Mouse (Mus musculus) limb, embryonic 11.5 days (tissue): ENCODE results near the gene Fcnb. TPM values are rescaled to one million over a fixed set of nuclear protein-coding genes. Genes with fewer than 3 reads are reported as not detected.
A peak's percentile ranks its signal among the peaks of the same experiment; 100 is the strongest.

ENCODE experiments used
- ATAC-seq: fragments of 200-750 bp; cut with Nextera tagmentation; 2 replicates; pipeline ENCODE4 v1.8.0; 2017; ENCODE audit warnings: low read depth; ENCODE audit not compliant: insufficient number of reproducible peaks, low FRiP score, low TSS enrichment
- DNase-seq: peaks from one replicate; pipeline ENCODE4 v3.0.0-alpha.2; 2015; ENCODE audit warnings: low spot score
- H3K27ac ChIP-seq: fragments of 300-500 bp; sonication (generic); replicated peaks from 2 replicates; pipeline ENCODE4 v1.5.1; 2014; ENCODE audit warnings: low read depth, mild to moderate bottlenecking, low read length
- H3K27me3 ChIP-seq: fragments of 300-500 bp; sonication (generic); 2 replicates; pipeline ENCODE4 v1.6.1; 2014; ENCODE audit warnings: mild to moderate bottlenecking, low read length, mixed read lengths; ENCODE audit not compliant: control insufficient read depth, insufficient read depth
- H3K36me3 ChIP-seq: fragments of 300-500 bp; sonication (generic); 2 replicates; pipeline ENCODE4 v1.6.1; 2014; ENCODE audit warnings: mild to moderate bottlenecking, low read length, moderate library complexity, mixed read lengths; ENCODE audit not compliant: control insufficient read depth, insufficient read depth
- H3K4me1 ChIP-seq: fragments of 300-500 bp; sonication (generic); 2 replicates; pipeline ENCODE4 v1.6.1; 2014; ENCODE audit warnings: low read length, mixed read lengths; ENCODE audit not compliant: control insufficient read depth, insufficient read depth
- H3K4me2 ChIP-seq: fragments of 300-500 bp; sonication (generic); 2 replicates; pipeline ENCODE4 v1.6.1; 2014; ENCODE audit warnings: low read depth, mild to moderate bottlenecking, moderate library complexity; ENCODE audit not compliant: severe bottlenecking
- H3K4me3 ChIP-seq: fragments of 300-500 bp; sonication (generic); 2 replicates; pipeline ENCODE4 v1.5.1; 2014; ENCODE audit warnings: low read depth, low read length
- H3K9ac ChIP-seq: fragments of 300-500 bp; sonication (generic); 2 replicates; pipeline ENCODE4 v1.6.1; 2014; ENCODE audit warnings: mild to moderate bottlenecking, low read length
- H3K9me3 ChIP-seq: fragments of 300-500 bp; sonication (generic); 2 replicates; pipeline ENCODE4 v1.6.1; 2016; ENCODE audit warnings: low read length; ENCODE audit not compliant: control insufficient read depth
- WGBS: fragments of 180-500 bp; shearing (Covaris S2); extraction: QIAGEN DNeasy Blood & Tissue Kit; methylation state at CpG from one replicate; pipeline ENCODE4 v1.1.7; 2014; 5-methylcytosine and 5-hydroxymethylcytosine counted together
- polyA plus RNA-seq: library from polyadenylated mRNA; unstranded; fragments of >200 nt; fragmentation: Nextera tagmentation; extraction: Ambion mirVana; gene quantifications from 2 replicates; pipeline ENCODE4 v1.2.1, GENCODE M21; 2014

Fcnb gene
- 0.16 and 0.35 TPM in 2 replicates for polyA plus RNA-seq

DNA sequence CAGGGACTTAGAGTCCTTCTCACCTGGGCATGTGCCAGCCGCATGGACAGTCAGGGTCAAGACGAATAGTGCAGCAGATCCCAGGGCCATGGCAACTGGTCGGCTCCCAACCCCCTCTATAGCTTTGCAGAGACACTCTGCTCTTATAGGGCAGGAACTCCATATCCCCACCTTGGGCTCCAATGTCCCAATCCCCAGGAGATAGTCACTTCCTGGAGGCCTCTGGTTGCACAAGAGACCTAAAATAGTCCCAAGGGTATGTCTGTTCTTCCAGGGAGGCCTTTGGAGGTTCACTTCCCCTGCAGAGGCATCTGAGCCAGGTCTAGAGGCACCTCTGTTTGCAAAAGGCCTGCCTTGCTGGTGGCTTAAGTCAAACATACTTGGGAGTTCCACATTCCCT lies at the start of gene Fcnb:
Fcnb (minus strand) TSS at position 118 of the 400 bp plus-strand sequence.
- ATAC-seq (no peak), DNase-seq (no peak)
- no peak within 1 kb of the TSS for H3K4me3 ChIP-seq
- no peaks in the 10 kb centered on the region for H3K9me3 ChIP-seq
- H3K36me3 ChIP-seq, result no peaks in the 10 kb centered on the region
- no peaks in the 10 kb centered on the region for H3K27me3 ChIP-seq
- H3K27ac ChIP-seq, result no peak within 1 kb of the TSS
- WGBS, result 85% methylated on average over 3 of the region's 3 CpGs
- H3K4me2 ChIP-seq, result no peak within 1 kb of the TSS
- H3K9ac ChIP-seq, result no peak within 1 kb of the TSS
- no peaks in the 10 kb centered on the region for H3K4me1 ChIP-seq

DNA sequence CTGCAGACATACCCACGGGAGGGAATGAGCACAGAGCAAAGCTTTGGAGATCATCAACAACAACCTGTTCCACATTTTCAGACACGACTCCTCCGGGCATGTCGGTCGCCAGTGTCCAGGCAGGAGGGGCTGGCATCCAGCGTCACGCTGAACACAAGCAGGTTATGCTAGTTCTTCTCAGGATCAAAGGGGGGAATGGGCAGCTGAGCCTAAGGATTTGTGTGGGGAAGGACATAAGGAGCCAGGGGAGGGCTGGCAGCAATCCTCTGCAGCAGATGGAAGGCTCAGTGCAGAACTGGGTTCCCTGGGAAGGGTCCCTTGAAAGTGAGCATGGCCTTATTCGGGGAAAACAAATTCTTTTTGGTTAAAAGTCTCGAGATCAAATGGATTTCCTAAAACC lies 49.1 kb upstream of the Fcnb start:
- WGBS, result 87% methylated on average over 9 of the region's 9 CpGs
- peaks cover under 1% of the 10 kb centered on the region; the same call in 1 of the 2 replicates for H3K4me1 ChIP-seq
- H3K4me2 ChIP-seq, result no peak overlapping the region
- H3K9me3 ChIP-seq, result no peaks in the 10 kb centered on the region
- H3K9ac ChIP-seq, result no peak overlapping the region
- H3K4me3 ChIP-seq, result no peak overlapping the region
- ATAC-seq (no peak), DNase-seq (no peak)
- no peak overlapping the region for H3K27ac ChIP-seq
- no peaks in the 10 kb centered on the region for H3K27me3 ChIP-seq
- H3K36me3 ChIP-seq, result no peaks in the 10 kb centered on the region

DNA sequence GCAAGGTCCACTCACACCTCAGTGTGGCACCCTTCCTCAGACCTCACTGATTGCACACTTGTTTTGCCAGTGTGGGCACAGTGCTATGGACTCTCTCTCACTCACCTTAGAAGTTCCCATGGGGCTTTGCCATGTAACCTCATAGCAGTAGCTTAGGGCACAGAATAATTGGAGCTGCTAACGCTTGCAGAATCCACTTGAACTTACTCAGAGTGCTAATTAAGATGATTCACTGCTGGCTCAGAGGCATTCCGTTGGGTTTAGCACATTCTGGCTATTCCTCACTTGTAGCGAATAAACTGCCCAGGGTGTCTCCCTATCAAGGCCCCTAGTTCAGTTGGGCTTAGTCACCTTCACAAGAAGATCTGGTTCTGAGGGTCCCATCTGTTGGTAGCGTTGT lies 47.4 kb upstream of the Fcnb start:
- no peak overlapping the region for H3K4me2 ChIP-seq
- DNase-seq (no peak), ATAC-seq (no peak)
- no peak overlapping the region for H3K9ac ChIP-seq
- no peaks in the 10 kb centered on the region for H3K36me3 ChIP-seq
- H3K4me1 ChIP-seq, result no peaks in the 10 kb centered on the region
- WGBS, result 68% methylated on average over 4 of the region's 4 CpGs
- 0 out of 2 replicates have a peak overlapping the region, but pooled peaks have one; percentile 6 for H3K27ac ChIP-seq
- no peaks in the 10 kb centered on the region for H3K27me3 ChIP-seq
- H3K9me3 ChIP-seq, result no peaks in the 10 kb centered on the region
- H3K4me3 ChIP-seq, result no peak overlapping the region

DNA sequence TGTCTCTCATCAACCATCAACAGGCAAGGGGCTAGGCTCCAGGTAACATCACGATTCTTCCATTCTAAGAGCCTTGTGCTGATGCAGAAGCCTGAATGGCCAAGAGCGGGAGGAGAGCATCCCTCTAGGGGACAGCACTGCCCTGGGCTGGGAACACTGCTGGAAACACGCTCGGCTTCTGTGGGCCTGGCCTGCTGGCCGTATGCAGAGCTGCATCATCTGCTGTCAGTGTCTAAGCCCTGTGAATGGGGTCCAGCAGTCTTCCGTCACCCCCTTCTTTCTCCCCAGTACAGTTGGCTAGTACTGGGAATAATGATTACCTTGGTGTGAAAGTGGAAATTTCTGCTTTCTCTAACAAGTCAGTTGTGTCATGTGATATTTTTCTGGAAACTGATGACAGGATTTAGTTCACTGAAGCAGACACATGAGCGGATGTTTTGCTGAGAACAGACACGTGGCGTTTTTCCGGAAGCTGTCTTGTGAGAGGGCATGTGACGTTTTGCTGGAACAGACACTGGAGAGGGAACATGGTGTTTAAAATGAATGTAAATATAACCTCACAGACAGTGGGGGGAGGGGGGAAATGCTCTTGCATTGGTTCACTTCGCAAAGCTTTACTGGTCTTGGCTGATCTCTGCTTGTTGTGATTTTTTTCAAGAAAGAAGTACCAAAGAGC lies 42.2 kb upstream of the Fcnb start:
- Histone ChIP-seq H3K9ac (no peak overlapping the region), H3K4me2 (no peak overlapping the region), H3K27ac (no peak overlapping the region), H3K9me3 (no peaks in the 10 kb centered on the region), H3K4me3 (no peak overlapping the region), H3K4me1 (no peaks in the 10 kb centered on the region), H3K36me3 (no peaks in the 10 kb centered on the region), H3K27me3 (no peaks in the 10 kb centered on the region)
- DNase-seq (no peak), ATAC-seq (no peak)
- WGBS, result 81% methylated on average over 12 of the region's 12 CpGs

DNA sequence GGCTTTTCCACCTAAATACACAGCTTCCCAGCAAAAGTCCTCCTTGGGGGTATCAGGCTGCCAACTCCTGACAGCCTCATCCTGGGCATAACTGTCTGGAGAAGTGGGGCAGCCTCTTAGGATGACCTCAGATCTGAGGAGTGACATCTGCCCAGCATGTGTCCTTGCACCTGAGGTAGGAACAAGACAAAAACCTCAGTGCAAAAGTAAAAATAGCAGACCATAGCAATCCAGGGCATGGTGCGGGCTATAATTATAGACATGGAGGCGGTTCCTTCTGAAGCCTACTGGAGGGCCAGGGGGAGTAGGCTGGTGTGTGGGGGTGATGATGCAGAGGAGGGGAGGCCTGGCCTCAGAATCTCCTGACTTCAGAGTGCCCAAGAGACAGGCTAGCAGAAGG lies 39.2 kb upstream of the Fcnb start:
- no peak for DNase-seq
- no peaks in the 10 kb centered on the region for H3K9me3 ChIP-seq
- H3K9ac ChIP-seq, result no peak overlapping the region
- 86% methylated on average over 2 of the region's 2 CpGs for WGBS
- no peak for ATAC-seq
- no peaks in the 10 kb centered on the region for H3K27me3 ChIP-seq
- no peak overlapping the region for H3K4me3 ChIP-seq
- H3K36me3 ChIP-seq, result no peaks in the 10 kb centered on the region
- no peaks in the 10 kb centered on the region for H3K4me1 ChIP-seq
- H3K27ac ChIP-seq, result no peak overlapping the region
- no peak overlapping the region for H3K4me2 ChIP-seq

DNA sequence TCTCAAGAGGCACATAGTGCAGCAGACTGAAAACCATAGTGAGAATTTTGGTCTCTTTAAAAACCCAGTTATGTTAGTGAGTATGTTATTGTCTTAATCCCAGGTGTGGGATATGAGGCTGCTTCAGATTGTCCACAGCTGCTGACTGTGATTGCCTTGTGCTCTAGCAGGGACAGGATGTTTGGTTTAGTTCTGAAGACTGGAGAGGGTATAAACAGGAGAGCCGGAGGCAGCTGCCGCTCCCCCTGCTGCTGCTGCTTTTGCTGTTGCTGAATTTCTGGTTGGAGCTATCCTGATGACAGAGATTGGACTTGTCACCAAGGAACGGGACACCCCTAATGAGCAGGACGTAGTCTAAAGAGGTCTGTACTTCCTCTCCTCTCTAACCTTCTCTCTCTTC lies 36.6 kb upstream of the Fcnb start:
- DNase-seq (no peak), ATAC-seq (no peak)
- no peak overlapping the region for H3K9ac ChIP-seq
- no peak overlapping the region for H3K4me2 ChIP-seq
- no peaks in the 10 kb centered on the region for H3K9me3 ChIP-seq
- H3K4me3 ChIP-seq, result no peak overlapping the region
- H3K36me3 ChIP-seq, result no peaks in the 10 kb centered on the region
- no peaks in the 10 kb centered on the region for H3K4me1 ChIP-seq
- no peak overlapping the region for H3K27ac ChIP-seq
- H3K27me3 ChIP-seq, result no peaks in the 10 kb centered on the region
- WGBS, result 89% methylated on average over 4 of the region's 4 CpGs

DNA sequence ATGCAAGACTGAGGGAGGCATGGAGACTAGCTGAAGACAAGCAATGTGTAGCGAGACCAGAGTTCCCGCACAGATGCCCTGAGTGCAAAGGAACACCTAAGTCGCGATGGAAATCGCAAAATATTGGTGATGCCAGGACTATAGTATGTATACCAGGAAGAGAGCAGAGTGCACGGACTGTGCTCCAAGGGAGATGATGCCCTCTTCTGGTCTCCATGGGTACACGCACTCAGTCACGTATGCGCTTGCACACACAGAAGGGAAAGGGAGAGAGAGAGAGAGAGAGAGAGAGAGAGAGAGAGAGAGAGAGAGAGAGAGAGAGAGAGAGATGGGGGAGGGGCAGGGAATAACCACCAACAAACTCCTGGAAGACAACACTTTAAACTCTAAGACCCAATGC lies 35.7 kb upstream of the Fcnb start:
- H3K4me2 ChIP-seq, result no peak overlapping the region
- H3K27me3 ChIP-seq, result no peaks in the 10 kb centered on the region
- H3K36me3 ChIP-seq, result no peaks in the 10 kb centered on the region
- no peaks in the 10 kb centered on the region for H3K9me3 ChIP-seq
- WGBS, result 92% methylated on average over 9 of the region's 9 CpGs
- no peaks in the 10 kb centered on the region for H3K4me1 ChIP-seq
- H3K27ac ChIP-seq, result no peak overlapping the region
- DNase-seq, result no peak
- no peak for ATAC-seq
- H3K4me3 ChIP-seq, result no peak overlapping the region
- H3K9ac ChIP-seq, result no peak overlapping the region

DNA sequence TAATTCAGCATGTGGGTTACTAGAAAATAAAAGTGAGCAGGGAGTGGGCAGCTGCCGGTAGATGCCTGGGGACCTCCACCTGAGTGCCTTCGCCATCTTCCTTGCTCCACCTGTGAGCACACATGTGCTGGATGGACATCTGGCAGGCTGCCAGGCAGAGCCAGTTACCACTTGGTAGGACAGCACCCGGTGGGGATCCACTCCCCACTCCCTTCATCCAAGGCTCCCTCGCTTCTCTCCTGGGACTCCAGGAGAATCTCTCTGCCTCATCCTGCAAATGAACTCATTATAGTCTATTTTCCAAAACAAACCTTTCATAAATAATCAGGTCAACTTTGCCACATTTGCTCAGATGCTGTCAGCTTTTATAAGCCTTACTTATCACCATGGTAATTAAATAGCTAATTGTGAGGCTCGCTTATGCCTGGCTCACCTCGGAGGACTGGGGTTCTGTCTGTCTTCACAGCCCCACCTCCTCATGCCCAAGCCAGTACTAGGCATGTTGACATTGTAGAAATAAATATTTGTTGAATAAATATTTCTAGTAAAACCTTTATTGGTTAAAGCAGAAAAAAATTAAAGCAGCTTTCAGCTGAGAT lies 33.9 kb upstream of the Fcnb start:
- H3K4me1 ChIP-seq, result no peaks in the 10 kb centered on the region
- no peaks in the 10 kb centered on the region for H3K27me3 ChIP-seq
- H3K36me3 ChIP-seq, result no peaks in the 10 kb centered on the region
- H3K4me3 ChIP-seq, result no peak overlapping the region
- DNase-seq (no peak), ATAC-seq (no peak)
- H3K9ac ChIP-seq, result no peak overlapping the region
- 53% methylated on average over 6 of the region's 6 CpGs for WGBS
- no peaks in the 10 kb centered on the region for H3K9me3 ChIP-seq
- H3K27ac ChIP-seq, result no peak overlapping the region
- H3K4me2 ChIP-seq, result no peak overlapping the region
